Mouse (Mus musculus) stomach, postnatal 0 days (tissue): ENCODE measurements at regions not wholly inside any gene's neighbourhood (a gene's known extent, or its start where the extent isn't known, plus 50 kb on each side); places are given as distances from the start of the nearest gene placed in this dataset.

Experiments used
- ATAC-seq: fragments of 200-750 bp; cut with Nextera tagmentation; 2 replicates; pipeline ENCODE4 v1.8.0; 2017; ENCODE audit not compliant: low FRiP score, low TSS enrichment
- DNase-seq: peaks from one replicate; pipeline ENCODE4 v3.0.0-alpha.2; 2016; ENCODE audit warnings: low spot score
- H3K27ac ChIP-seq: fragments of 300-500 bp; sonication (generic); replicated peaks from 2 replicates; pipeline ENCODE4 v1.5.1; 2014; ENCODE audit warnings: mild to moderate bottlenecking, control low read depth
- H3K27me3 ChIP-seq: fragments of 300-500 bp; sonication (generic); 2 replicates; pipeline ENCODE4 v1.6.1; 2014; ENCODE audit warnings: low read length; ENCODE audit not compliant: control insufficient read depth, insufficient read depth
- H3K36me3 ChIP-seq: fragments of 300-500 bp; sonication (generic); 2 replicates; pipeline ENCODE4 v1.6.1; 2014; ENCODE audit warnings: low read length, mixed read lengths; ENCODE audit not compliant: control insufficient read depth, insufficient read depth
- H3K4me1 ChIP-seq: fragments of 300-500 bp; sonication (generic); replicated peaks from 2 replicates; pipeline ENCODE4 v1.6.1; 2014; ENCODE audit warnings: antibody characterized with exemption; ENCODE audit not compliant: control insufficient read depth, insufficient read depth
- H3K4me2 ChIP-seq: fragments of 300-500 bp; sonication (generic); replicated peaks from 2 replicates; pipeline ENCODE4 v1.6.1; 2014; ENCODE audit warnings: low read depth, mild to moderate bottlenecking, control low read depth, moderate library complexity
- H3K4me3 ChIP-seq: fragments of 300-500 bp; sonication (generic); 2 replicates; pipeline ENCODE4 v1.5.1; 2014; ENCODE audit warnings: low read depth, low read length, control low read depth
- H3K9ac ChIP-seq: fragments of 300-500 bp; sonication (generic); 2 replicates; pipeline ENCODE4 v1.6.1; 2014; ENCODE audit warnings: mild to moderate bottlenecking, low read length, control low read depth, mixed read lengths
- H3K9me3 ChIP-seq: fragments of 300-500 bp; sonication (generic); 2 replicates; pipeline ENCODE4 v1.6.1; 2016; ENCODE audit warnings: low read length; ENCODE audit not compliant: control insufficient read depth
- CTCF ChIP-seq: IDR thresholded peaks from 2 replicates; pipeline ENCODE4 v1.5.1; 2016; ENCODE audit warnings: antibody characterized with exemption, low read depth, mild to moderate bottlenecking, moderate library complexity
- EP300 ChIP-seq: optimal IDR thresholded peaks from 2 replicates; pipeline ENCODE3; 2016; ENCODE audit warnings: antibody characterized with exemption
- WGBS: fragments of 180-500 bp; shearing (Covaris S2); extraction: QIAGEN DNeasy Blood & Tissue Kit; methylation state at CpG from one replicate; pipeline ENCODE4 v1.1.7; 2014; 5-methylcytosine and 5-hydroxymethylcytosine counted together

DNA sequence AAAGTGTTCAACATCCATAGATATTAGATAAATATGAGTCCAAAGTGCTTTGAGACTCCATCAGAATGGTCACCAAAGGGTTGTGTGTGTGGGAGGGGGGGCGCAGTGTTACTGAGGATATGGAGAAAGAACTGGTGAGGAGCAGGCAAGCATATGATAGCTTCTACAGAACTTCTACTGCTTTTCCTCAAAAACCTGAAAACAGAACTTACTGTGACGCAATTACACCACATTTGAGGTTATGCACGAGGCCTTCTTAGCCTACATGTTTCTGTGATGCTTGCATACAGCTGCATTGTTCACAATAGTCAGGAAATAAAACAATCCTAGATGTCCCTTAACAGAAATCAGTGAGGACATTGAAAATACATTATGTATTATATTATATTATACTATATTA lies 425.5 kb downstream of the Flrt2 start:
- Histone ChIP-seq H3K4me2 (no peak overlapping the region), H3K4me1 (no peaks in the 10 kb centered on the region), H3K9ac (no peak overlapping the region), H3K4me3 (no peak overlapping the region), H3K27ac (no peak overlapping the region), H3K27me3 (no peaks in the 10 kb centered on the region), H3K9me3 (no peaks in the 10 kb centered on the region), H3K36me3 (no peaks in the 10 kb centered on the region)
- DNase-seq (no peak), ATAC-seq (no peak)
- TF ChIP-seq EP300: no peak
- no peak for TF ChIP-seq CTCF
- 81% methylated on average over 3 of the region's 3 CpGs for WGBS

DNA sequence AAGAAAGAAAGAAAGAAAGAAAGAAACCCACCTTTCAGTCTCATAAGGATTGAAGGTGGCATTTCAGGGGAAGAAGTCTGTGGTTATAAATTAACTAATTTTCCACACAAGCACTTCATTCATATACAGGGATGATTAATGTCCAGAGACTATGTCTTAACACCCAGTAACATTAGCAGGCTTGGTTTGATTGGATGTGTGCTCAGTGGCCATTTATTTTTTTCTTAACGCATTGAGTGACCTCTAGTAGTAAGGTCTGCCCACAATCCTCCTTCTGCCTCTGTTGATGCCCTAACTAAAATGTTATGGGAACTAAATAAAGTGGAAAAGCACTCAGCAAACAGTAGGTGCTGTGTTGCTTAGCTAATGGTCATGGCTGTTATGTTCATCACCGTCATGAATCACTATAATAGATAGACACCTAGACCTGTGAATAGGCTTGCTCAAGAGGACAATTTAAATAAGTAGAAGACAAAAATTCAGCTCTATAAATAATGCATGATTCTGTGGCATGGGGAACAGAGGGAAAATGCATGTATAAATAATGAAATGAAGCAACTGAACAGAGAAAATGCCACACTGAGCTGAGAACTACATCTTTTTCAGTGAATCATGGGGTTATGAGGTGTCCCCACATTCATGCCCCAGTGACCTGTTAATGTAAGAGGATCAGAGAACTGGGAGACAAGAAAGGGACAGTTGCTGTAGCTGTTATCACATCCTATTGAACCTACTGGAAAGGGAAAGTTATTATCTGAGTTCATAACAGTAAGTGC lies 432.3 kb downstream of the Flrt2 start:
- no peak for ATAC-seq

DNA sequence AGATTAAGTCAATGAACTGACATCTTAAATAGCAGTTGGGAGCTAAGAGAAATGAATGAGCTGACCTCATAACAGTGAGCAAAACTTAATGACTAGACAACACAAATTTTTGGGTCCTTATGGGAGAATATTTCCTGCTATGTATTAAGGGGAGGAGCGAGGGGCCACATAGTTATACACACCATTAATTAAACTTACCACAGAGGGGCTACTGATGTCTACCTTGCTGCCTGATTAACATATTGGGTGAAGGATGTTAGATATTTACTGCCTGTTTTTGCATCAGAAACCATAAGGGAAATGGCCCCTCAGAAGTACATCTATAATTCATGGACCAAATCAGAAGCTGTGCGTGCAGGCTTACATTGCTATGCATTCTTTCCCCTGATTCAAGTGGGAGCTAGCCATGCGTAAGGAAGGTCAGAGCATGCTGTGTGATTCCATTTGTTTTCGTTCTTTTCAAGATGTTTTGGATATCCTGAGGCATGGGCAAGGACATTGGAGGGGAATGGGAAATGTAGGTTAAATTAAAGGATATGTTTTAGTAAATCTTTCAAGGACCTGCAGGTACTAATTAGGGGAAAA lies 437.9 kb downstream of the Flrt2 start:
- Histone ChIP-seq H3K9ac (no peak overlapping the region), H3K9me3 (no peaks in the 10 kb centered on the region), H3K4me1 (no peaks in the 10 kb centered on the region), H3K4me3 (no peak overlapping the region), H3K36me3 (no peaks in the 10 kb centered on the region), H3K4me2 (no peak overlapping the region), H3K27me3 (no peaks in the 10 kb centered on the region), H3K27ac (no peak overlapping the region)
- ATAC-seq: no peak
- WGBS: 87% methylated on average over 4 of the region's 4 CpGs
- no peak for TF ChIP-seq CTCF
- no peak for DNase-seq

More for the DNA sequence above, 432.3 kb downstream of the Flrt2 start:
- H3K9ac ChIP-seq: no peak overlapping the region
- H3K9me3 ChIP-seq: no peaks in the 10 kb centered on the region
- H3K4me1 ChIP-seq: no peaks in the 10 kb centered on the region
- no peaks in the 10 kb centered on the region for H3K36me3 ChIP-seq
- DNase-seq: no peak
- 48% methylated on average over 2 of the region's 2 CpGs for WGBS
- TF ChIP-seq EP300: no peak
- TF ChIP-seq CTCF: no peak
- H3K27me3 ChIP-seq: no peaks in the 10 kb centered on the region
- no peak overlapping the region for H3K27ac ChIP-seq
- H3K4me3 ChIP-seq: no peak overlapping the region
- H3K4me2 ChIP-seq: no peak overlapping the region

DNA sequence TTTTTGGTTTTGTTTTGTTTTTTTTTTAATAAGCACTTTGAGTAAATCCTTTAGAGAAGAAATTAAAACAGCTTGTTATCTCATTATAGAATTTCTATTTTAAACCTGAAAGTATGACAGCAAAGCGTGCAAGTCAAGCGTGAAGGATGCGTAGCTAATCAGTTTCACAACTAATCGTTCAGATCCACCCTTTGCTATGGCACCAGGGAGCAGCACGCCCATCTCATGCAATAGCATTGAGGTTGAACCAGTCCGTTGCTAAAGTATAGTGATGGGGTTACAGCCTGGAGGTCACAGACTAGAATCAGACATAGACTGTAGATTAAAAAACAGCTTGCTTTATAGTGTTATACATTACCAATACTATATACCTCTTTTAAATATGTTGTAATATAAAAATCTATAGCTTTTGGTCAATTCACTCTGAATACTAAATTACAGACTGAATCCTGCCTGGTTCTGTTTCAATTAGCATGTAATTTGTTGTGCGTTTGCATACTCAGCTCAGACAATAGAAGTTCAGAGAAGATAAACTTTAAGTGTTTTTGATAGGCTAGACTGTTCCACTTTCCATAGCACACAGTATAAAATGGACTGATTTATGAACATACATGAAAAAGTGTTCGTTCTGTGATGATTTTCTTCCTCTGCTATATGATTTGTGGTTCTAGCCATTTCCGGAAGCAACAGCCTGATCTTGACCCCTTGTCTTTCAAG lies 438.9 kb downstream of the Flrt2 start:
- H3K27ac ChIP-seq: no peak overlapping the region
- H3K27me3 ChIP-seq: no peaks in the 10 kb centered on the region
- H3K4me1 ChIP-seq: no peaks in the 10 kb centered on the region
- DNase-seq: no peak
- 82% methylated on average over 9 of the region's 9 CpGs for WGBS
- H3K4me3 ChIP-seq: no peak overlapping the region
- ATAC-seq: no peak
- no peak overlapping the region for H3K4me2 ChIP-seq
- no peaks in the 10 kb centered on the region for H3K36me3 ChIP-seq
- H3K9me3 ChIP-seq: no peaks in the 10 kb centered on the region
- H3K9ac ChIP-seq: no peak overlapping the region
- TF ChIP-seq EP300 (no peak), CTCF (no peak)

DNA sequence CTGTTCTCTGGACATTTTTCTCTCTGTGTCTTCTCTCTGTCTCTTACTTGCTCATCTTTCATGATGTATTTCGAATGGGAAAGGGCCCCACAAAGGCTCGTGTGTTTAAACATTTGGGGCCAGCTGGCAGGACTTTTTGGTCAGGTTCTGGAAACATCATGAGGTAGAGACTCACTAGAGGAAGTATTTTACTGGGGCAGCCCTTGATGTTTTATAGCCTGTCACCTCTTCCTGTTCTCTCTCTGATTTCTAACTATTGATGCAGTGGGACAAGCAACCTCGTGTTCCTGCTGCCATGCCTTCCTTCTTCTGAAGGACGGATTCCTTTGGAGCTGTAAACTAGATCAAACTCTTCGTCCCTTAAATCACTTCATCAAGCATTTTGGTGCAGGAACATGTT lies 442.1 kb downstream of the Flrt2 start:
- no peaks in the 10 kb centered on the region for H3K9me3 ChIP-seq
- no peak overlapping the region for H3K9ac ChIP-seq
- H3K4me3 ChIP-seq: no peak overlapping the region
- H3K4me1 ChIP-seq: no peaks in the 10 kb centered on the region
- ATAC-seq (no peak), DNase-seq (no peak)
- no peaks in the 10 kb centered on the region for H3K27me3 ChIP-seq
- no peak for TF ChIP-seq EP300
- TF ChIP-seq CTCF: no peak
- WGBS: 46% methylated on average over 5 of the region's 5 CpGs
- H3K36me3 ChIP-seq: no peaks in the 10 kb centered on the region
- no peak overlapping the region for H3K27ac ChIP-seq
- no peak overlapping the region for H3K4me2 ChIP-seq

DNA sequence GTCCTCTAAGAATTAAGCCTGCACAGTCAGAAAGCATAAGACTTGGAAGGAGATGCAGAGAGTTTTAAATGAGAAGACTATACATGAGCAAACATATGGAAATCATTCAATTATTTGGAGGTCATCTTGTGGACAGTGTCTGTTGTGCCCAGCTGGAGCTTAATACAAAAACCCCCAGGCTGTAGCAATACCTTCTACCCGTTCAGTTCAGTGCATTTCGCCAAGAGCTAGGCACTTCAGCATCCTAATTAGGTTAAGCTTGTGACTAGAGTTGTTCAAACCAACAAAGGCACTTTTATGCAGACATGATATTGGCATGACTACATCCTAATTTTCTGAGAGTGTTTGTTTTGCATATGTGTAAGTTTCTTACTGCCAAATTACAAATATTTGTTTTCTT lies 449.7 kb downstream of the Flrt2 start:
- no peak for ATAC-seq

More for the DNA sequence above, 449.7 kb downstream of the Flrt2 start:
- Histone ChIP-seq H3K4me1 (no peaks in the 10 kb centered on the region), H3K4me2 (no peak overlapping the region), H3K4me3 (no peak overlapping the region), H3K9ac (no peak overlapping the region), H3K36me3 (no peaks in the 10 kb centered on the region), H3K27ac (no peak overlapping the region), H3K27me3 (no peaks in the 10 kb centered on the region), H3K9me3 (no peaks in the 10 kb centered on the region)
- WGBS: 87% methylated on average over 2 of the region's 2 CpGs
- no peak for TF ChIP-seq EP300
- no peak for TF ChIP-seq CTCF
- DNase-seq: no peak
